Mouse (Mus musculus) cerebellum, adult 18-20 months (tissue): Measurements from ENCODE around the gene Polk.

Experiments used
- DNase-seq, 2 experiments: peaks; one replicate each; pipeline ENCODE4 v3.0.0; 2021

Polk gene

DNA sequence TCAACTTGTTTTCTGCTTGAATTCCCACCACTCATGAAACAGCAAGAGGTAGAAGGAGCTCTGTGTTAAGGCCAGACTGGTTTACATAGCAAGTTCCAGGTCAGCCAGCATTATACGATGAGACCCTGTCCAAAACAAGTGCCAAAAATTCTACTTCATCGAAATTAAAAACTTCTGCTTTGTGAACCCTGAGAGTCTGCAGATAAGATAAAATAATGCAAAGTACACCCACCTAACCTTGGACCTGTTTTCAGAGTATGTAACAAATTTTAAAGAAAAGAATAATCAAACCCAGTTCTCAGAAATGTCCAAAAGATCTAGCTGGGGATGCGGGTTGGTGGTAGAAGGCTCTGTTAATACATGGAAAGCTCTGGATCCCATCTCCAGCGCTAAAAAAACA, 83.8 kb downstream of the Polk start:
- no peak for DNase-seq

DNA sequence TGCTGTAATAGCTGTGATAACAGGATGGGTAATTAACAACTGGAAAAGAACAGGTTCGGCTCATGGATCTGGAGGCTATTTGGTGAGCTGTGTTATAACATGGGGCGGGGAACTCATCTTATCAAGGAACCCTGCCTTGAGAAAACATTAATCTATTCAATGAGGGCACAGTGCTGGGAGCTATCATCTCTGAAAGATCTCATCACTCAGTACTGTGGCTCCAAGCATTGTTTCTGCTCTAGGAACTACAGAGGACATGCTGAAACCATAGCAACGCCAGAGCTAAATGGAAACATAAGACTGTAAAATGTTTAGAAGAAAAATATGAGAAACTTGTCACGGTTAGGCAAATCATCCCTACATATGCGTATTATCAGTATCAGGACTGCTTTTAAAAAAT, 84.4 kb downstream of the Polk start:
- DNase-seq, result no peak

DNA sequence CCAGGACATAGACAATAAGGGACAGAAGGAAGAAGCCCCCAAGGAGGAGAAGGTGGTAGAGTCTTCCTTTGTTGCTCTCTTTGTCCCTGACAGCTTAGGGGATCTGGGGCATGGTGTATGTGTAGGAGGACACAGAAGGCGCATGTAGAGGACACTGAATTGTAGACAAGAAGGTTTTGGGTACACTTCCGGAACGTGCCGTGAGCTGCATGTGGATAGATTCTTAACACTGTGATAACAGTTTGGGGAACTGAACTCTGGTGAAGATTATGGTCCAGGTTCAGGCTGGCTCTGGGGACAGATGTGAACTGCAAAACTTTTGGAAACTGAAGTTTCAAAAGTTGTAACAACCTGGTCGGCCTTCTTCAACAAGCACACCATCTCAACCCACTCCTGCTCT, 84.8 kb downstream of the Polk start:
- DNase-seq, result no peak

- DNase-seq, result no peak
Observed at GRCm38 (mm10) chr13:96454288-96454687, 88.1 kb downstream of the Polk start.

GRCm38 (mm10) chr13:96452621-96453020, 89.8 kb downstream of the Polk start:
- DNase-seq, result no peak

- DNase-seq, result no peak
Observed at GRCm38 (mm10) chr13:96451386-96452140, 90.8 kb downstream of the Polk start.

- DNase-seq, result no peak
Observed at GRCm38 (mm10) chr13:96450869-96451268, 91.5 kb downstream of the Polk start.

GRCm38 (mm10) chr13:96450205-96450856, 92.0 kb downstream of the Polk start:
- DNase-seq, result no peak

- DNase-seq, result no peak
Observed at GRCm38 (mm10) chr13:96440436-96440835, 101.9 kb downstream of the Polk start.

DNA sequence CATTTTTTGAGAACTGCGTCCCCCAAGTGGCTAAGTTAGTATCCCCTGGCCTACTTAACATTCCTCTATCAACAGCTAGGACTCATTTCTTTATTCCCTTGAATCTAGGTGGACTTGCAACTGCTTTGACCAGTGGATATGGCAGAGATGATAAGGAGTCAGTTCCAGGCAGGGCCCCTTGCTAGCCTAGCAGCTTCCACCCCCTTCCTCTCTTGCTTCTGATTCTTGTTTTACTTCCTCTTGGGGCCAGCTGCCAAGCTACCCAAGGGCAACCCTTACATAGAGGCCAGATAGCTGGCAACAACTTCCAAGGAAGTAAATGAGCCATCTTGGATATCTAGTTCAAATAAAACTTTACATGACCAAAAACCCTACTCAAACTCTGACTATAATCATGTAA, 105.5 kb downstream of the Polk start:
- no peak for DNase-seq

GRCm38 (mm10) chr13:96435793-96436192, 106.6 kb downstream of the Polk start:
- DNase-seq, result no peak

DNA sequence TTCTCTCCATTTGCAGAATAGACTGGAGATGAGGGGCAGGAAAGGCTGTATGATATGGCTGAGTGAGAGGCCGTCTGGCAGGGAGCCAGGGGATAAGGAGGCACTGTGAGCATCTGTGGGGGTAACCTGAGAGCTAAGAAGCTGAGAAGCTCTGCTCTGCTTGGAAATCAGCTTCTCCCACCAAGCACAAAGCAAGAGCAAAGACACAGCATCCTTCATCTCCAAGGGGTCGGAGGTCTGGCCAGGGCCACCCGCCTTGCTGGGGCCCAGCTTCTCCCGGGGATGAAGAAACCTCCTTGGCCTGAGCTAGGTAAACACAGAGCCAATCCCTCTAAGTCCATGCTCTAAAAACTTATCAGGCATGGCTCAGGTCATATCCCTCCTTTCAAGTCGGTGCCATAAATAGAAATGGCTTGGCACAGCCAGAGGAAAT, 107.5 kb downstream of the Polk start:
- no peak for DNase-seq

DNA sequence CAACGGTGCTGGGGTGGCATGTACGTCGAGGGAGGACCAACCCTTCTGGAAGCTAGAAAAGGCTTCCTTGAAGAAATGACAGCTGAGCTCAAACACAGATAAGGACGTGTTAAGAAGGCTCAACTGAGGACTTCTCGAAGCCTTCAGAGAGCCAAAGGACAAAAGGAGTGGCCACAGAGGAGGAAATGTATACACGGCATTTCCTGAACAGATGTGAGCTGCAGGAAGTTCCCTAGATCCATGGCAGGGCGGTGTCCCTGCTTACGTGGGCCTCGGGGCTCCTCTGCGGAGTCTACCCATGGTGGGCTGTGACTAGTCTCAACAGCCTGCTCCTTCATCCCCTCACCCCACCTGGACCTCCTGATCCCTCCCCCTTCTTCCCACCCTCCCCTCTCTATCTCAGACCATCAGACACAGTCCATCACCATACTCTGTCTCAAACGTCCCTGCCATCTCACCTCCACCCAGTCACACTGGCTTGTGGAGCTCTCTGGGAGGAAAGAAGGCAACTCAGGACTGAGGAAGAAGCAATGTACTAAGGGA, 108.7 kb downstream of the Polk start:
- no peak for DNase-seq

DNA sequence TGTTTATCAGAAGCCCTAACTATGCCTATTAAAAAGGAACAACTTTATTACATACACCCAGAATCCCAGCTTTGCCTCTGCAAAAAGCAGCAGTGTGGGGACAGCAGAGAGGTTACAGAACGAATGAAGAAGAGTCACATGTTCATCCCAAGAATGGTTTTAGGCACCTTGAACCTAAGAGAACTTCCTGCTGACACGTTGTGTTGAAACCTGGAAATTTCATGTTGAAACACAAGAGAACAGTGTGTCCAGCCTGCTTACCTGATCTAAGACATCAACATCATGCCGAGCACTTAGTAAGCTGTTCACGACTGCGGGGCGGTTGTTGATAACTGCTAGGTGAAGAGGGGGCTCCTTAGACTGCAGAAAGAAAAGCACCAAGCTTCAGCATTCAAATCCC, 109.3 kb downstream of the Polk start:
- DNase-seq, result no peak

GRCm38 (mm10) chr13:96432376-96432811, 110.0 kb downstream of the Polk start:
- no peak for DNase-seq

DNA sequence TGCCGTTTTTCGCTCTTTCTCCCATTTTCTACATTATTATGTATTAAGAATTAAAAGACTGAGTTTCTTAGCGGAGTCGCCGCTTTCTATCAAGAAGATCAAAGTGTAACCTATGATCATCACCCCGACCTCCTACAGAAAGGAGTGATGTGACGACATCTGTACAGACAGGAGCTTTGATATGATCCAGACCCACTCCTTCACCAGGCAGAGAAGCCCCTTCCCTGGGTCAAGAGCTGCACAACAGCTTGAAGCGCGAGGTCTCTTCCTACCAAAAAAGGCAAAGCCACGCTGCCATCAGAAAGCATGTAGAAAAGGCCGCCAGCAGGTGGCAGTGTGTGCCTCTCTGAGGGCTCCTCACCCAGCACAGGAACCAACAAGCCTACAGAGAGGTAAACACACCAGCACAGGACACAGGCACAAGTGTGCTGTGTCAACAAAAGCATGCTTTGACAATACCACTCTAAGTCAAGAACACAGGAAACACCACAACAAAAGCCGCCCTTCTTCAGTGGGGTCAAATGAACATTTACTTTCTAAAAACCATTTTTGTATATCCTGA, 110.7 kb downstream of the Polk start:
- DNase-seq, result peak; percentile 81 to 89
